Mouse (Mus musculus) megakaryocyte, adult 5-6 weeks (primary cell): ENCODE results near the gene Erg. TPM values are rescaled to one million over a fixed set of nuclear protein-coding genes. Genes with fewer than 3 reads are reported as not detected.

Source experiments
- ATAC-seq: 2 replicates; pipeline ENCODE4 v1.8.0; 2016; ENCODE audit warnings: mild to moderate bottlenecking, inconsistent platforms; ENCODE audit not compliant: poor library complexity, severe bottlenecking
- total RNA-seq, 2 experiments: library from RNA; stranded (forward) in 1 of 2; stranded (reverse) in 1 of 2; fragments of 153-499, 151-499 nt in 1 of 2; fragments of 221-1000, 200-1000 nt in 1 of 2; gene quantifications; 2 replicates each; pipeline versions ENCODE4 v1.2.3 to v1.2.4; 2015 to 2017

Gene Erg
- total RNA-seq, 2 experiments from 2014 or later, result 3.5 to 6.2 TPM

- ATAC-seq, result no peak
These were observed 98.6 kb downstream of the Erg start for GRCm38 (mm10) chr16:95487606-95488351.

DNA sequence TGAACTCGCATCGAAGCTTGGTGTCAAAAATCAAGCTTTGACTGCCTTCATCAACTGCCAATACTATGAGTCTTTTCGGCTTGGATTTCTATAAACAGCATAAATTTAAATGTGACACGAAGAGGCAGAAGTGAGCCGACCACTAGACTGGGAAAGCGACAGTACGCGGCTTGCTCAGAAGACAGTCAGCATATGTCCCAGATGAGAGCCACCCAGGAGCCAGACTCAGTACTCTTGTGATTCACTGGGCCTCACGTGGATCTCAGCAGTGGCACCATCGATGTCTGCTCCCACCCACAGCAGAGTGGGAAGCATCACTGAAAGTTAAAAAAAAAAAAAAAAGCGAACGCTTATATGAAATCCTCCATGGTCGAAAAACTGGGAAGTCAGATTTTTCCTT, 105.2 kb downstream of the Erg start:
- ATAC-seq, result no peak

DNA sequence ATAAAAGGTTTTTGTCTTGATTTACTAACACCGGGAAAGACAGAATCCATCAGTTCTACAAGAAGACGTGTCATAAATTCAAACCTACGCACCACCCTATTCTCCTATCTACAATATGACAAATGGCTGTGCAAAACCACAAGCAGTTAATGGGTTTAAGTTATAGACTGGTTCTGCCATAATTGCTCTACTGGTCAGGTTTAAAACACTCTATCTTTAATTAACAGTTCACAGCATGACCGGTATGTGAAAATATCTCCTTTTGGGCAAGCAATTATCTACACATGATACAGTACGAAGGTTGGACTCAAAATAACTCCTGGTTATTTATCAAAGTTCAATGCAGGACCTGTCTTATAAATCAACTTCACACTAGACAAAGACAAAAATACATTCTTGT, 107.8 kb downstream of the Erg start:
- ATAC-seq, result no peak

DNA sequence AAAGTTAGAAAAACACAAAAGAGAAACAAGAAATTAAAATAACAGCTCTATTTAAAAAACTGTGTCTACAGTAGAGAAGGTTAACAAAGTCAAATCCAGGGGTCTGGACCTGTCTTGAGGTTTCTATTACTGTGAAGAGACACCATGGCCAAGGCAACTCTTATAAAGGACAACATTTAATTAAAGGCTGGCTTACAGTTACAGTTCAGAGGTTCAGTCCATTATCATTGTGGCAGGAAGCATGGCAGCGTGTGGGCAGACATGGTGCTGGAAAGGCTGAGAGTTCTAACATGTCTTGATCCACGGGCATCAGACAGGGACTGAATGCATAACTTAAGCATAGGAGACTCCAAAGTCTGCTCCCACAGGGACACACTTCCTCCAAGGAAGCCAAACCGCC, 111.4 kb downstream of the Erg start:
- no peak for ATAC-seq

DNA sequence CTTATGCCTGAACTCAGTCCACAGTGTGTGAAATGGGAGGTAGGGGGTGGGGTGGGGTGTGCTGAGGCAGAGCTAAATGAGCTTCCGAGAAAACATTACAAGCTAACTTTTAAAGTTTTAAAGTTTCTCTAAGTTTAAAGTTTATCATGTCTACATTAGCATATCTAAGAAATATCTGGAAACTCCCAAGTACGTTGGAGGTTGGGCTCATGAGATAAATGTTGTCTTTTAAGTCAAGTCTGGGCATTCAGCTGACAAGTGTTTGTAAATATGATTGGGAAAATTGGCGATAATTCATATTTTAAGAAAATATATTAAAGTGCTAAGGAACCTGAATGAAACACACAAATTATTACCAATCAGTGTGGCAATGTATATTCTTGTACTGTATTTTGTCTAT, 112.4 kb downstream of the Erg start:
- no peak for ATAC-seq

- ATAC-seq, result no peak
These were observed 113.6 kb downstream of the Erg start for GRCm38 (mm10) chr16:95472771-95473170.

GRCm38 (mm10) chr16:95469262-95470139, 116.9 kb downstream of the Erg start:
- ATAC-seq, result no peak

GRCm38 (mm10) chr16:95467893-95468292, 118.5 kb downstream of the Erg start:
- ATAC-seq, result no peak

- no peak for ATAC-seq
These were observed 119.8 kb downstream of the Erg start for GRCm38 (mm10) chr16:95466548-95466947.

GRCm38 (mm10) chr16:95464609-95465008, 121.8 kb downstream of the Erg start:
- peak; percentile 93 for ATAC-seq

DNA sequence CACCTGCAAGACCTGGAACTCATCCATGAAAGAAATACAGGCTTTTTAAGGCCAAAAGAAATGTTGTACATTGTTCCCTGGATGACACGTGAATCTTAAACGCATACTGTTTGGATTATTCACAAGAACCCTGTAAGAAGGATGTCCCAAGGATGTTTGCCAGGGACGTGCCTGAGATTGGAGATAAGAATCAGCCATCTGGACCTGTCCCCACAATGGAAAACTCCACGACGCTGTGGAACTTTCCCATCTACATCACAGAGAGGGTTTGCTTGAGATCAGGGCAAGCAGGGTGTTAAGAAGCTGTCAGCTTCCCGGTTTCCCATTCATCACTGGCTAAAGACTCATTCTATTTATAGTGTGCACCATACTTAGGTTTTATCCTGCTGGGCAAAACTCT, 122.6 kb downstream of the Erg start:
- ATAC-seq, result no peak

- no peak for ATAC-seq
These were observed 124.5 kb downstream of the Erg start for GRCm38 (mm10) chr16:95461941-95462340.

GRCm38 (mm10) chr16:95460336-95460735, 126.1 kb downstream of the Erg start:
- no peak for ATAC-seq

DNA sequence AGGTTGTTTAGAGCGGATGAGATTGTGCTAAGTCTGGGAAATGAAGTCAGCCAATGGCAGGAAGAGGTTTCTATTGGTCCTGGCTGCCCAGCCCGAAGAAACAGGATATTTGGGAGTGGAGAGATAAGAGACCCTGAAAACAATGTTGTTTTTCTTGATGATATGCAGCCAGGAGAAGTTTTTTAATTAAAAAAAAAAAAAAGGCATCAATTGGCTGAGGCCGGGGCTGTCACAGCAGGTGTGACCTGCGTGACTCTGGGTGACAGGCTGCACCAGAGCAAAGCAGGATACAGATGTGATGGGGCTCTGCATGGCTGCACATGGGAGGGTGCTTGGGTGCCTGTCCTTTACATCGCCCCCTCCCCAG, 127.1 kb downstream of the Erg start:
- 0 out of 2 replicates have a peak, but pooled peaks have one; percentile 6 for ATAC-seq

- peak; percentile 14; the same call in 1 of the 2 replicates for ATAC-seq
These were observed 127.6 kb downstream of the Erg start for GRCm38 (mm10) chr16:95458590-95459324.

DNA sequence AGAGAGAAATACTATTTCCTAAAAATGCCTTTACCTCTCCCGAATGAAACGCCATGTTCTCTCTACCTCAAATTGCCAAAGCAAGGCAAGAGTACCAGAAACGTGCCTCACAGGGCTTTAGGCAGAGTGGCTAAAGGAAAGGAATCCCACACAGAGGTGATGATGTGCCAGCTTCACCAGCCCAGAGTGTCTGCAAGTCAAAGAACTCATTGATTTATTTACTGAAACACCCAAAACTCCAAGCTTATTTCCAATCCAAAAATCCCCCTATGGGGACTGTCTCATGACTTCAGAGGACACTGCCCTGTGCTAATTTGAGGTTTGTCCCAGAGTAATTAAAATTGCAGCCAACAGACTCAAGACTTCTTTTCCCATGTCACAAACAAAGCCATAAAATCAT, 129.4 kb downstream of the Erg start:
- ATAC-seq, result no peak

DNA sequence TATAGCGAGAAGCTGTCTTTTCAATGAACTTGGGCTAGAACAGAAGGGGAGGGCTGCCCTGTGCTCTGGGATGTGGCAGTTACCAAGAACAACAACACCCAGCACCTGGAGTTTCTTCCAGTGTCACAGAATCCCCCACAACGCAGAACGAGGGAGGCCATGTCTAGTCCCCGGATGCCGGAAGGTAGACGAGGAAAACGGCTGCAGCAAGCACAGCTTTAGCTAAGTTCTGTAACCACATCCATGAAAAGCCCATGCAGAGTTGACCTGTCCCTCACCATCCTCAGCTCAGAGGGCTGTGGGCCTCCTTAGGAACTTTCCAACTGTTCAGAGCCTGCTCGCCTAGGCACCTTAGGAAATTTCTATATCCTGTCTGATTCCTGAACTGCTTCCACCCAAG, 130.5 kb downstream of the Erg start:
- no peak for ATAC-seq

GRCm38 (mm10) chr16:95455461-95455860, 130.9 kb downstream of the Erg start:
- ATAC-seq, result no peak

DNA sequence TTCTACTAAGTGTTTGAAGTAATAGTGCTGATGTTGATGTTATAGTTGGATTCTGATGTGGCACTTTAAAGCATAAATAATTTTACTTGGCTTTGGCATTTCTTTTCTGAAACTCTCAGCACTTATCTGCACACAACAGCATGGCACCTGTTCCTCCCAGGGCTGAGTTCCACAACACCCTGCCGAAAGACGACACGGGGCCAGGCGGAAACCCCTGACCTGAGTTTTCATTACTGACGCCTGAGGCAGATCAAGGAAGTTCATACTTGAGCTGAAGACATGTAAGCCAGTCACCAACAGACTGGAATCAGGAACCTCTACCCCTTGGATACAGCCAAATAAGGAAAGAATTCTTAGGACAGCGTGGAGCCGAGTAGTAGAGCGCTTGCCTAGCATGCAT, 134.0 kb downstream of the Erg start:
- peak; percentile 38 for ATAC-seq

DNA sequence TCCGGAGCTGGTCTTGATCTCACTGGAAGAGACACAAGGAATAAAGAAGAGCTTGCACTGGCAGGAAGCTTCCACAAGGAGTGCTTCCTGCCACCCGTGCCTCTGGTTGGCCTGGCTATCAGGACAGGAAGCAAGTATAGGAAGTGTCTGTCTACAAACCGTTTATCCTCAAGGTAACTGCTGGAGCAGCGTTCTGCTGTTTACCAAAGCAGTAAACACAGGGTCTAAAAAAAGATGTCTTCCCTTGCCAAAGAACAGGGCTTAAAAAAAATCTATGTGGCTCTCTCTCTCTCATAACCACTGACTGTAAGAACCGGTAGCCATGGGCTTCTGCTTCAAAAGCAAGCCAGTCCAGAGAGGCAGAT, 137.1 kb downstream of the Erg start:
- ATAC-seq, result peak; percentile 44

GRCm38 (mm10) chr16:95448643-95449360, 137.6 kb downstream of the Erg start:
- peak; percentile 1 for ATAC-seq
